Mouse (Mus musculus): ENCODE data around the gene Eif6. TPM values are rescaled to one million over a fixed set of nuclear protein-coding genes. Genes with fewer than 3 reads are reported as not detected.

Gene Eif6
- polyA plus RNA-seq (2016; fragmentation: Nextera tagmentation; extraction: Ambion mirVana) = 247 and 259 TPM in 2 replicates

GRCm38 (mm10) chr2:155826630-155827424, at the start of gene Eif6:
Gene Eif6, minus strand, starts transcription at chr2:155826925.
- WGBS = 4% methylated on average over 27 of the region's 27 CpGs
- Histone ChIP-seq H3K4me3 (peak within 1 kb of the TSS; percentile 85), H3K27me3 (replicated peaks; ENCODE audit: low read depth, poor library complexity, severe bottlenecking) (no peaks in the 10 kb centered on the region), H3K4me1 (peaks cover 26% of the 10 kb centered on the region), H3K27ac (replicated peaks) (peak within 1 kb of the TSS; percentile 86), H3K9me3 (no peaks in the 10 kb centered on the region), H3K36me3 (replicated peaks) (peaks cover 24% of the 10 kb centered on the region)
- peak; percentile 94 for DNase-seq (ENCODE audit: low spot score)

GRCm38 (mm10) chr2:155873636-155874035, 46.9 kb upstream of the Eif6 start:
- H3K27ac ChIP-seq (replicated peaks) = no peak overlapping the region
- DNase-seq (ENCODE audit: low spot score) = no peak
- peaks cover 58% of the 10 kb centered on the region for H3K36me3 ChIP-seq (replicated peaks)

GRCm38 (mm10) chr2:155872930-155873507, 46.3 kb upstream of the Eif6 start:
- DNase-seq (ENCODE audit: low spot score) = no peak
- H3K4me1 ChIP-seq = 0 out of 2 replicates have a peak, but pooled peaks cover 4% of the 10 kb centered on the region
- H3K4me3 ChIP-seq = no peak overlapping the region
- no peaks in the 10 kb centered on the region for H3K9me3 ChIP-seq
- H3K27ac ChIP-seq (replicated peaks) = no peak overlapping the region
- H3K36me3 ChIP-seq (replicated peaks) = peaks cover 62% of the 10 kb centered on the region
- no peaks in the 10 kb centered on the region for H3K27me3 ChIP-seq (replicated peaks; ENCODE audit: low read depth, poor library complexity, severe bottlenecking)
- WGBS = 72% methylated on average over 10 of the region's 10 CpGs

More at GRCm38 (mm10) chr2:155873636-155874035, 46.9 kb upstream of the Eif6 start:
- Histone ChIP-seq H3K4me1 (0 out of 2 replicates have a peak, but pooled peaks cover 4% of the 10 kb centered on the region), H3K4me3 (no peak overlapping the region), H3K9me3 (no peaks in the 10 kb centered on the region), H3K27me3 (replicated peaks; ENCODE audit: low read depth, poor library complexity, severe bottlenecking) (no peaks in the 10 kb centered on the region)
- 89% methylated on average over 6 of the region's 6 CpGs for WGBS

GRCm38 (mm10) chr2:155872486-155872885, 45.8 kb upstream of the Eif6 start:
- Histone ChIP-seq H3K27ac (replicated peaks) (no peak overlapping the region), H3K9me3 (no peaks in the 10 kb centered on the region), H3K4me1 (0 out of 2 replicates have a peak, but pooled peaks cover 4% of the 10 kb centered on the region), H3K36me3 (replicated peaks) (peaks cover 65% of the 10 kb centered on the region), H3K27me3 (replicated peaks; ENCODE audit: low read depth, poor library complexity, severe bottlenecking) (no peaks in the 10 kb centered on the region), H3K4me3 (no peak overlapping the region)
- no peak for DNase-seq (ENCODE audit: low spot score)
- 80% methylated on average over 8 of the region's 8 CpGs for WGBS

- H3K27ac ChIP-seq (replicated peaks) = no peak overlapping the region
- no peaks in the 10 kb centered on the region for H3K27me3 ChIP-seq (replicated peaks; ENCODE audit: low read depth, poor library complexity, severe bottlenecking)
- H3K9me3 ChIP-seq = no peaks in the 10 kb centered on the region
- 80% methylated on average over 5 of the region's 5 CpGs for WGBS
- 0 out of 2 replicates have a peak, but pooled peaks cover 4% of the 10 kb centered on the region for H3K4me1 ChIP-seq
- no peak overlapping the region for H3K4me3 ChIP-seq
- H3K36me3 ChIP-seq (replicated peaks) = peaks cover 46% of the 10 kb centered on the region
- no peak for DNase-seq (ENCODE audit: low spot score)
Measured at GRCm38 (mm10) chr2:155869772-155870171, 43.0 kb upstream of the Eif6 start.

- no peak overlapping the region for H3K4me3 ChIP-seq
- WGBS = 95% methylated on average over 8 of the region's 8 CpGs
- no peak overlapping the region for H3K27ac ChIP-seq (replicated peaks)
- DNase-seq (ENCODE audit: low spot score) = no peak
- H3K9me3 ChIP-seq = no peaks in the 10 kb centered on the region
- peaks cover 8% of the 10 kb centered on the region for H3K4me1 ChIP-seq
- H3K36me3 ChIP-seq (replicated peaks) = peaks cover 37% of the 10 kb centered on the region
- no peaks in the 10 kb centered on the region for H3K27me3 ChIP-seq (replicated peaks; ENCODE audit: low read depth, poor library complexity, severe bottlenecking)
Measured at GRCm38 (mm10) chr2:155868320-155868719, 41.6 kb upstream of the Eif6 start.

- Histone ChIP-seq H3K36me3 (replicated peaks) (peaks cover 37% of the 10 kb centered on the region), H3K9me3 (no peaks in the 10 kb centered on the region), H3K4me3 (no peak overlapping the region), H3K27ac (replicated peaks) (no peak overlapping the region), H3K4me1 (peaks cover 9% of the 10 kb centered on the region), H3K27me3 (replicated peaks; ENCODE audit: low read depth, poor library complexity, severe bottlenecking) (no peaks in the 10 kb centered on the region)
- DNase-seq (ENCODE audit: low spot score) = no peak
- 71% methylated on average over 11 of the region's 11 CpGs for WGBS
Measured at GRCm38 (mm10) chr2:155863301-155863867, 36.7 kb upstream of the Eif6 start.

GRCm38 (mm10) chr2:155862573-155863300, 36.0 kb upstream of the Eif6 start:
- Histone ChIP-seq H3K36me3 (replicated peaks) (peaks cover 36% of the 10 kb centered on the region), H3K4me3 (no peak overlapping the region), H3K27me3 (replicated peaks; ENCODE audit: low read depth, poor library complexity, severe bottlenecking) (no peaks in the 10 kb centered on the region), H3K9me3 (no peaks in the 10 kb centered on the region), H3K27ac (replicated peaks) (no peak overlapping the region), H3K4me1 (peaks cover 9% of the 10 kb centered on the region)
- 84% methylated on average over 13 of the region's 13 CpGs for WGBS
- DNase-seq (ENCODE audit: low spot score) = no peak

GRCm38 (mm10) chr2:155861581-155861980, 34.9 kb upstream of the Eif6 start:
- peaks cover 37% of the 10 kb centered on the region for H3K36me3 ChIP-seq (replicated peaks)
- peaks cover 9% of the 10 kb centered on the region for H3K4me1 ChIP-seq
- H3K4me3 ChIP-seq = no peak overlapping the region
- no peaks in the 10 kb centered on the region for H3K9me3 ChIP-seq
- WGBS = 91% methylated on average over 6 of the region's 6 CpGs
- no peak overlapping the region for H3K27ac ChIP-seq (replicated peaks)
- DNase-seq (ENCODE audit: low spot score) = no peak
- no peaks in the 10 kb centered on the region for H3K27me3 ChIP-seq (replicated peaks; ENCODE audit: low read depth, poor library complexity, severe bottlenecking)

- Histone ChIP-seq H3K9me3 (no peaks in the 10 kb centered on the region), H3K4me3 (no peak overlapping the region), H3K27ac (replicated peaks) (no peak overlapping the region), H3K27me3 (replicated peaks; ENCODE audit: low read depth, poor library complexity, severe bottlenecking) (no peaks in the 10 kb centered on the region), H3K36me3 (replicated peaks) (peaks cover 50% of the 10 kb centered on the region), H3K4me1 (peaks cover 9% of the 10 kb centered on the region)
- DNase-seq (ENCODE audit: low spot score) = no peak
- 85% methylated on average over 7 of the region's 7 CpGs for WGBS
Measured at GRCm38 (mm10) chr2:155860102-155860501, 33.4 kb upstream of the Eif6 start.

- no peaks in the 10 kb centered on the region for H3K27me3 ChIP-seq (replicated peaks; ENCODE audit: low read depth, poor library complexity, severe bottlenecking)
- H3K4me3 ChIP-seq = no peak overlapping the region
- no peaks in the 10 kb centered on the region for H3K4me1 ChIP-seq
- no peak overlapping the region for H3K27ac ChIP-seq (replicated peaks)
- DNase-seq (ENCODE audit: low spot score) = no peak
- WGBS = 88% methylated on average over 5 of the region's 5 CpGs
- H3K36me3 ChIP-seq (replicated peaks) = peaks cover 90% of the 10 kb centered on the region
- H3K9me3 ChIP-seq = no peaks in the 10 kb centered on the region
Measured at GRCm38 (mm10) chr2:155852536-155852935, 25.8 kb upstream of the Eif6 start.

GRCm38 (mm10) chr2:155850120-155850519, 23.4 kb upstream of the Eif6 start:
- no peaks in the 10 kb centered on the region for H3K4me1 ChIP-seq

More at GRCm38 (mm10) chr2:155850120-155850519, 23.4 kb upstream of the Eif6 start:
- Histone ChIP-seq H3K9me3 (no peaks in the 10 kb centered on the region), H3K36me3 (replicated peaks) (peaks cover 91% of the 10 kb centered on the region), H3K27ac (replicated peaks) (no peak overlapping the region), H3K4me3 (no peak overlapping the region), H3K27me3 (replicated peaks; ENCODE audit: low read depth, poor library complexity, severe bottlenecking) (no peaks in the 10 kb centered on the region)
- no peak for DNase-seq (ENCODE audit: low spot score)
- 84% methylated on average over 7 of the region's 7 CpGs for WGBS
